Mouse (Mus musculus): ENCODE data around the gene Klk14. TPM values are rescaled to one million over a fixed set of nuclear protein-coding genes. Genes with fewer than 3 reads are reported as not detected.

The Klk14 gene
- total RNA-seq, 2 experiments from 2014 or later = 0.28 TPM; not detected in 1

GRCm38 (mm10) chr7:43712917-43713316 lies 22.7 kb downstream of the Klk14 start:
- DNase-seq = no peak
- intact Hi-C loops (cut with DNase I) = no loop called here

- intact Hi-C loops (cut with DNase I) = no loop called here
- no peak for DNase-seq
Measured at GRCm38 (mm10) chr7:43713741-43714351, 23.6 kb downstream of the Klk14 start.

Other genes with a start within 250 kb of the Klk14 start
- gene Cldnd2, start 249.6 kb upstream of the Klk14 start, total RNA-seq (2021) = not detected
- gene Etfb, start 246.3 kb upstream of the Klk14 start, total RNA-seq (2021) = 10 to 100 TPM; 44.7 to 47.5 TPM
- 1 to 10 TPM in 1 of 2 experiments, not detected in 1; 2.1 TPM for gene Gm45233, start 246.3 kb upstream of the Klk14 start, total RNA-seq (2021)
- gene Vsig10l, start 227.3 kb upstream of the Klk14 start, total RNA-seq (2021) = 1 to 10 TPM; 5.4 to 7.5 TPM
- 10 to 100 TPM; 57.1 to 59.1 TPM for gene Iglon5, start 200.3 kb upstream of the Klk14 start, total RNA-seq (2021)
- not detected for gene 4931406B18Rik, start 184.5 kb upstream of the Klk14 start, total RNA-seq (2021)
- gene Cd33, start 146.0 kb upstream of the Klk14 start, total RNA-seq (2021) = 1 to 10 TPM; 2.3 to 2.5 TPM
- gene Zfp658, start 128.2 kb upstream of the Klk14 start, total RNA-seq (2021) = 1 to 10 TPM; 7.5 to 9.7 TPM
- gene Zfp719, start 110.8 kb upstream of the Klk14 start, total RNA-seq (2021) = 10 to 100 TPM; 18.5 to 19.9 TPM
- gene Zfp819, start 83.2 kb upstream of the Klk14 start, total RNA-seq (2021) = under 1 TPM in 1 of 2 experiments, not detected in 1; 0.34 TPM
- under 1 TPM in 1 of 2 experiments, not detected in 1; 0.24 TPM for gene Ceacam18, start 55.7 kb upstream of the Klk14 start, total RNA-seq (2021)
- gene Siglece, start 30.3 kb upstream of the Klk14 start, total RNA-seq (2021) = under 1 TPM; 0.24 to 0.80 TPM
- gene Ctu1, start 18.4 kb upstream of the Klk14 start, total RNA-seq (2021) = 10 to 100 TPM; 20.8 to 22.5 TPM
- gene Klk13, start 22.1 kb downstream of the Klk14 start, total RNA-seq (2021) = not detected
- not detected for gene Klk12, start 78.5 kb downstream of the Klk14 start, total RNA-seq (2021)
- not detected for gene Klk11, start 84.2 kb downstream of the Klk14 start, total RNA-seq (2021)
- not detected for gene Klk10, start 90.6 kb downstream of the Klk14 start, total RNA-seq (2021)
- not detected for gene Klk9, start 101.5 kb downstream of the Klk14 start, total RNA-seq (2021)
- gene Klk8, start 107.2 kb downstream of the Klk14 start, total RNA-seq (2021) = 10 to 100 TPM; 13.5 to 16.7 TPM
- gene Klk7, start 120.9 kb downstream of the Klk14 start, total RNA-seq (2021) = under 1 TPM in 1 of 2 experiments, not detected in 1; 0.36 TPM
- not detected for gene Klk6, start 134.1 kb downstream of the Klk14 start, total RNA-seq (2021)
- not detected for gene Klk5, start 151.6 kb downstream of the Klk14 start, total RNA-seq (2021)
- gene Klk4, start 190.7 kb downstream of the Klk14 start, total RNA-seq (2021) = not detected
- not detected for gene Klk15, start 243.3 kb downstream of the Klk14 start, total RNA-seq (2021)

Data from left cerebral cortex, postnatal 4 days (tissue).